Mouse (Mus musculus): ENCODE measurements at regions not wholly inside any gene's neighbourhood (a gene's known extent, or its start where the extent isn't known, plus 50 kb on each side); places are given as distances from the start of the nearest gene placed in this dataset.

GRCm38 (mm10) chr19:59742946-59743345 lies 200.5 kb downstream of the Rab11fip2 start:
- DNase-seq, result no peak

GRCm38 (mm10) chr19:59761218-59761617 lies 182.2 kb downstream of the Rab11fip2 start:
- DNase-seq, result no peak

GRCm38 (mm10) chr19:59784401-59785046 lies 158.9 kb downstream of the Rab11fip2 start:
- DNase-seq, result no peak

DNA sequence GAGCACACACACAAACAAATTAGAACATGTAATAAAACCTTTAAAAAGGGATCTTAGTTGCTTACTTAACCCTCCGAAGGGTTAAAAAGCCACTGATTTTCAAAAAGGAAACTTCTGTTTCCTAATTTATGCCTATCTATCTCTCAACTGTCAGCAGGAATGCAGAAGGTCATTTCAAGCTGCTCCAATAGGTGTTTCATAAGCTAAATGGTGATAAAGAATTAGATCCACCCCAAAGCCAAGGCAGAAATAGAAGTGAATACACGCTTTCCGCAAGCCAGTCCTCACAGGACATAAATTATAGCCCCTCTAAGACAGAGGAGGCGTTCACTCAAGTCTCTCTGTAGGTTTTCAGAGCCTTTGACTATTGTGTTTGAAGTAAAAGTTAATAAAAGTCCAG lies 112.2 kb downstream of the Rab11fip2 start:
- DNase-seq, result no peak

- DNase-seq, result no peak
Observed at GRCm38 (mm10) chr19:59837138-59837537, 106.3 kb downstream of the Rab11fip2 start.

GRCm38 (mm10) chr19:59837628-59838027 lies 105.8 kb downstream of the Rab11fip2 start:
- no peak for DNase-seq

- DNase-seq, result no peak
Observed at GRCm38 (mm10) chr19:59844270-59844669, 99.2 kb downstream of the Rab11fip2 start.

DNA sequence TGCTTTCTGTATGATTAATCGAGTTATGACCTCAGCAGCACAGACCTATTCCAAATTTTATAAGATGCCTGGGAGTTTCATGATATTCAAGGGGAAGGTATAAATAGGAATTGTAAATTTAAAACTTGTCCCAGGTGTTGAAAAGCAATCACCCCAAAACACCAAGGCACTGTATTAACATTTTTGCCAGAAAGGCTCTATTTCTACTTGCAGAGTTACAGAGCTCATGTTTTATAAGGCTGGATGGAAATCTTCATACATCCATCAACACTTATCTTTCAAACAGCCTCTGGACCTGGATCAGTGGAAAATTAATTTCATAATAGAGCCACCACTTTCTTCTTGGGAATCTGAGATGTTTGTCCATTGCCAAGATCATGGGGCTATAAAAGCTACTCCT lies 96.6 kb downstream of the Rab11fip2 start:
- DNase-seq, result no peak

- DNase-seq, result no peak
Observed at GRCm38 (mm10) chr19:59850696-59851095, 92.8 kb downstream of the Rab11fip2 start.

GRCm38 (mm10) chr19:59852011-59852738 lies 91.3 kb downstream of the Rab11fip2 start:
- DNase-seq, result no peak
